Mouse (Mus musculus) left cerebral cortex, postnatal 36 days (tissue): ENCODE measurements around the gene Pheta1. TPM values are rescaled to one million over a fixed set of nuclear protein-coding genes. Genes with fewer than 3 reads are reported as not detected.

ENCODE experiments used
- DNase-seq, 2 experiments: peaks; one replicate each; pipeline ENCODE4 v3.0.0; 2021 to 2022; ENCODE audit warnings: low spot score in 2 of 2, mixed read lengths in 1 of 2
- intact Hi-C: fragments of 180-260 bp; cut with DNase I; formaldehyde crosslinking; loops from one replicate; pipeline ENCODE4 v1.15.1; 2025
- total RNA-seq, 2 experiments: library from RNA; stranded (reverse); gene quantifications; 2 replicates each; pipeline ENCODE4 v1.2.3; 2021

The Pheta1 gene
- total RNA-seq, 2 experiments from 2014 or later, result 9.1 to 11.4 TPM

DNA sequence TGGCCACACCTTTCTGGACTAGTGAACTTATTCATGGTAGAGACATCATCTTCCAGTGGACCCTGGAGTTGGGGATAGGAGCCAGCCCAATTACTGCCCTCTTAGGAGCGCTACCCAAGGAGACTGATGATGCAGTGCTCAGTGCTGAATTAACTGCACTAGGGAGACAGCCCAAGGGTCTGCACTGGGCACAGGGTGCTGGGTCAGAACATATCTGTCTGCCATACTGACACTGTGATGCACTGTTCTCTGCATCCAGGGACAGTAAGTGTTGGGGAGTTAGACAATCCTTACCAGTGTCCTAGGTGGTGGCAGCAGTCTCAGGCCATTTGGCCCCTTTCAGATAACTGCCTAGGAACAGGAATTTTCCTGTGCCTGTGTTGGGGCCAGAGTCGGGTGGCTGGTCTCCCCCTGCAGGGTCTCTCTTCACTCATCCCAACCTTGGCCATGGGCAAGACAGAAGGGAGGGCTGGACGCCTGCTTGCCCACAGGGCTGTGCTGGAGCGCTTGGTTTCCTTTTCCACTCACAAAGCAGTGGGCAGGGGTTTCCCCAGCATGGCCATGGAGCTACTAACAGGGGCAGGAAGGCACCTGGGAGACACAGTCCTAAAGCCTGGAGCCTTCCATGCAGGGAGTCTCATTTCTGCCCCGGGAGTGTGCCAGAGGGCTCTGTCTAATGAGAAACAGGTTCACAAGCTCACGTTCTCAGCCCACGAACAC lies 25.8 kb upstream of the Pheta1 start:
- intact Hi-C loops, result no loop called here
- DNase-seq, result no peak

DNA sequence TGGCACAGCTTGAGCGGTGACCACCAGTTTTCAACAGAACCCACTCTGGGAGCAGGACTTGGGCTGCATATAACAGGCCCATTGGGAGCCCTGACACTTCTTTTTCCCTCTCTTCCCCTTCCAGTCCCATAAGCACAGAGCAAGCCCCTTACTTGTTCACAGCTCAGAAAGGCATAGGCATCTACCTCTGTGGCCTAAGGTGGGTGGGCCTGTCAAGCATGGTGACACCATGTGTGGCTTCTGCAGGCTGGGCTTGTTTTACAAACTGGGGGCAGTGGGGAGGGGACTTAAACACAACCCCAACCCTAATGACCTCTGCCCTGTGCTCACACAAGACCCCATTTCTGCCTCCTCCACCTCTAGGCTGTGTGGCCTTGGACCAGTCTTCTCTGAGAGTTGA lies 25.1 kb upstream of the Pheta1 start:
- DNase-seq, result no peak
- intact Hi-C loops, result no loop called here

DNA sequence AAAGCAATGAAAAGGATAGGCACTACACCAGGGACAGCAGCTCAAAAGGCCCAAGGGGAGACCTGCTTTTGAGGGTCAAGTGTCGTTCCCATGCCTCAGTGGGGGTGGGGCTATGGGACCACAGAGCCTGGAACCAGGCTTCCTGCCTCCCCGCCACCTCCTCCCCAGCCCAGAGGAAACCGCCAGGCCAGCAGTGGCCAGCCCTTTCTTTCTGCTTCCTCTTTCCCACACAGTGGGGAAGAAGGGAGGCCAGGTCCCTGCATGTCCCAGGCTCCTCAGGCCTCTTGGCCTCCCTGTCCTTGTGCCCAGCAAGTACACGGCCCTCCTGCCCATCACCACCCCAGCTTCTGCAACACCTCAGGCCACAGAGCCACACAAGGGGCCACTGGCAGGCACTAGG lies 24.7 kb upstream of the Pheta1 start:
- DNase-seq, result no peak
- intact Hi-C loops, result no loop called here

DNA sequence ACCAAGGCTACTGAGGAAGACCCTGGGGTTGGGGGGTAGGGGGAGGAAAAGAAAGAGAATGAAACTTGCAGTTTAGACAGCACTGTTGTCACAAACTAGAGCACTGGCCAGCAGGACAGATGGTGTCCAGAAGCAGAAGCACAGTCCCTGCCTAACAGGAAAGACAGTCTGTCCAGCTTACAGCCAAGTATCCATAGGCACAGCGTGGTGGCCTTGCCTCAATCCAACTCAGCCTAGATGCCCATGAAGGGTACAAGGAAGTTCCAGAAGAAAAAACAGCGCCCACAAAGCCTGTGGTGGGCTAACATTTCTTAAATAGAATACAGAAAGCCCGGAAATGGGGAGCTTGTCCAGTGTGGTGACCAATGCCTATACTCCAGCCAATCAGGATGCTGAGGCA lies 23.2 kb upstream of the Pheta1 start:
- intact Hi-C loops, result no loop called here
- no peak for DNase-seq

DNA sequence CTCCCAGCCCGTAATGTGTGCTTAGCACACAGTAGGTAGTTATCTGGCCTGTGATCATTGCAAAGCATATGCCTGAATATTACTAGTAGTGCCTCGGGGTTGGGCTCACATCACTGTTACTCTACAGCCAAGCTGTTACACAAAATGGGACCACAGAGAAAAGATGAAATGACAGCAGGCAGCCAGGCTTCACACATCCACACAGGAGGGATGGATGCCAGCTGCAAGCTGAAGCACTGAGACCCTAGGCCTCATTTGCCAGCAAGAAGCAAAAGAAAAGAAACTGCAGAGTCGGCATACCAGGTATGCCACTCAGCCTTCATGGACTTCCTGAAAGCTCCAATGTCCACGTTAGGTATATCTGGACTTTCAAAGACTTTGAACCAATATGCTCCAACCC lies 20.9 kb upstream of the Pheta1 start:
- no peak for DNase-seq
- intact Hi-C loops, result no loop called here

DNA sequence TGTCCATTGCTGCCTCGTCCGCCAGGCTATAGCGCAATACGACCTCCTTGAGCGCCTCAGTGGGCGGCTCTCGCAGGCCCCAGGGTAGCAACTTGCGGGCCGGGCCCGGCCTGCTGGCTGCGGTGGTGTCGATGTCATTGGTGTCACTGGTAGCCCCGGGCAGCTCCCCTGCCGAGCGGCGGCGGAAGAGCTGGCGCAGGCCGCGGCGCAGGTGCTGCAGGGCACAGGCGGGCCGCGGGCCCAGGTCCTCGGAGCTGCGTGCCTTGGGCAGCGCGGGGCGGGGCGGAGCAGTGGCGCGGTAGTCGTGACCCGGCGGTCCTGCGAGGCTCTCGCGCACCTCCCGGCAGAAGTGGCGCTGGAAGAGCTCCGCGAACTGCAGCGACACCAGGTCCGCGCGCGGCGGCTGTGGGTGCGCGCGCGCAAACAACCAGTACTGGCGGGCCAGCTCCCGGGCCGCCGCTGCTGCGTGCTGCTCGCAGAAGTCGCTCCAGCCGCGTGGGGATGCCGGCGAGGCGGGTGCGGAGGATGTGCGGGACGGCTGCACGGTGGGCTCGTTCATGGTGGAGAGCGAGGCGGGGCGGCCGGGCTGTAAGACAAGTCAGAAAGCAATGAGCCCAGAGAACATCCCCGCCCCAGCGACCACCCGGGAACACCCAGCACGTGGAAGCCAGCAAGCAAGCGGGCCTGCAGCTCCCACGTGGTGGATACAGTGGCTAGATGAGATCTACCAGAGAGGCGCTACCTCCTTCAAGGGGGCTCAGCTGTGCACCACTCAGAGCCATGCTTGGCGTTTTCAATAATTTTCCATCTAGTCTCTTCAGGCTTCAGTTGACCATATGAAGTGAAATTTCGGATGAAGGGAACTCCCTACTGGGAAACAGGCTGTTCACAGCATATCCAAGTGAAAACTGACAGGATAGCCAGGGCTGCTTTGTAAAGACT lies 20.0 kb upstream of the Pheta1 start:
- intact Hi-C loops, result no loop called here
- peak in 1 of 2 experiments; percentile 71 for DNase-seq

DNA sequence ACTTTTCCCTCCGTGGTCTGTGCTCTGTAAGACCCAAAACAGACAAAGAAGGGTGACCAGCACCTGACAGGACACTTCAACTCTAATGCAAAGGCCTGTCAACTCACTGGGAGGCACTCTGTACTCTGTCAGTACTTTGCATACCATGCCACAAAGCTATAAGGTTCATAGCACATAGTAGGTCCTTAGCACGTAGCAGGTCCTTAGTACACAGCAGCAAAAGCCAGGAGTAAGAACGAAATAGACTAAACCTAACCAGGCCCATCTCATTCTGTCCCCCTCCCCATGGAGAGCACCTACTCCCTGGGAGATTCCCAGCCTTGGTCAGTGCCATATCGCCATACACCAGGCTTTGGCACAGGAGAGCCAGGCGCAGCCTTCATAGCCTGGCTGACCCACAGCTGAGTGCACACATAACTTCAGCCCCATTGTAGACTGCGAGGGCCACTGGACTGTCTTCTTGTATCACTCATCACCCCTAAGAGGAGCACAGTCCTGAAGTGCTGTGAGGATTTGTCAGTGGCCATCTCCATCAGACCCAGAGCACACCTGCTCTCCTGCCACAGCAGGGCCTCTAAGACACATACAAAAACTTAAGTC lies 17.7 kb upstream of the Pheta1 start:
- DNase-seq, result no peak
- intact Hi-C loops, result no loop called here

DNA sequence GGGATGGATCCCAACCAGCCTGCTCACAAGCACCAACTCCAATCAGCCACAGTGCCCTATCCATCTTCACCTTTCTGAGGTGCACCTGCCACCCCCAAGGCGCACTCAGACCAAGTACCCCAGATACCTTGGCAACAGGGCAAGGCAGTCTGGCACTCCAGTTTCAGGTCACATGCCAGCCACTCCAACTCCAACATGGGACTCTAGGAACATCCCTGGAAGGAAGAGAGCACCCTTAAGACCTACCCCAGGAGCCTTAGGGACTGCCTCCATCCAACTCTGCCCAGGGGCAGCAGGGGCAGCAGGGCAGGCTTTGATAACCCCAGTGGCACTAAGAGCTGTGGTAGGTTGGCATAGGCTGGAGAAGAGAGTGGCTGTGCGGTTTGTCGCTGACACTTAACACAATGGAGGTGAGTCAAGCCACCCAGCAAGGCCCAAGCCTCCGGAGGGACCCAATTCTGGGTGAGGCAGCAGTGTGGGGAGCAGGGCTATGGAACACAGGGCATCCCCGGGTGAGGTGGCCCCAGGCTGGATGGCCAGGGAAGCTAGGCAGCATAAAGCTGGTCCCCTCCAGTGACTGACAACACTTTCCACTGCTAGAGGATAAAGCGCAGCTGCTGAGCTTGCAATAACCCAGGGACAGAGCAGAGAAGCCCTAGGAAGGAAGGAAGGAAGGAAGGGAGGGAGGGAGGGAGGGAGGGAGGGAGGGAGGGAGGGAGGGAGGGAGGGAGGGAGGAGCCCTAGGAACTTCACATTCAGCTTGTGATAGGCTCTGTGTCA lies 16.2 kb upstream of the Pheta1 start:
- intact Hi-C loops, result no loop called here
- DNase-seq, result no peak

DNA sequence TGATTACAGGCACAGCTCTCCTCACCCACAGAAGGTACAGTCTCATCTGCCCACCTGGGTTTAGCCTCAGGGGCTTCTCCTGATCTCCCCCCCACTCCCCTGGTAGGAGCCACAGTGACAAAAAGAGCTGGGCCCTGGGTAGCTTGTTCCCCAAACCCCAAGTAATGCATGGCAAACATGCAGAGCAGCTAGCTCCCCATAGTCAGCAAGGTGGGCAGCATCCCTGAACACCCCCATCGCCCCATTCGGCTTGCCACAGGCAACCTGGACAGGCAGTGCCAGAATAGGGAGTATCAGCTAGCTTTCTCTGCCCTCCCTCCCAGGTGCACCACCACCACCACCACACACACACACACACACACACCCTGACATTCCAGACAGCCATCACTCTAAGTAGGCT lies 15.6 kb upstream of the Pheta1 start:
- no peak for DNase-seq
- intact Hi-C loops, result no loop called here

DNA sequence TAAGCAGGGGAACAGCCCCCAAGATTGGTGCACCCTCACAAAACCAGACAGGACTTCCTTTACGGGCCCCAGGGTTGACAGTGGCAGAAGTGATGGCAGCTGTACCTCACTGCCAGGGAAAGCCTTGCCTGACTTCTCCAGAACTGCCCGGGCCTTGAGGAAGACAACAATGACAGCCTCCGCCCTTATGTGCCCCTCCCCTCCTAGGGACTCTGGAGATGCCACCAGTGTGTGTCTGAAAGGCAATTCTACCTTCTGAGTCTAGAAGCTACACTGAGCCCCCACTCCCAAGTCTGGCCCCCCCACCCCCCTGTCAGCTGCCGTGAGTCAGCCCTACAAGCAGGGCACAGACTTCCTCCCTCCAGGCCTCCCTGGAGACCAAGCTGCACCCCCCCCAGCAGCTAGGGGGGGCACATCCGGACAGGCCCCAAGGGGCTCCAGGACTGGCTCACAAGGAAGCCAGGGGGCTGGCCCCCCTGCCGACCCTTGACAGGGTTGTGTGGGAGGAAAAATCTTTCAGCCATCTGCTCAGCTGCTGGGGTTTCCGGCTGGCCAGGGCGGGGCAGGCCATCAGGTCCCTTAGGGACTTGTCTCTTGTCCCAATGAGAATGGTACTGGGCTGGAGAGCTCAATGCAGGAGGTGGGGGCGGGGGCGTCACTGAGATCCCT lies 15.1 kb upstream of the Pheta1 start:
- intact Hi-C loops, result no loop called here
- no peak for DNase-seq

DNA sequence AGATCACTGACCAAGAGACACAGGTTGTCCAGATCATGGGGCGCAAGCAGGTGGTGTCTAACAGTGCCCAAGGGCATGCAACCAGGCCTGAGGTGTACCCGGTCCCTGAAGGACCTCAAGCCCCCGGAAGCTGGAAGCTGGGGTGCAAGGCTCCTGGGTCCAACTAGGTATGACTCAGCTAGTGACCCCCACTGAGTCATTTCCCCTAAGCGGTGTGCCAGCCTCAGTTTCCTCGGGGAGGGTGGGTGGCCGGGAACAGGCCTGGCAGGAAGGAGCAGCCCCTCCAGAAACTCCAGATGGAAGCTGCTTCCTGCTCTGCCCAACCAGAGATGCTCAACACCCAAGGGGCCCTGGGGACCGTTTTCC lies 14.6 kb upstream of the Pheta1 start:
- DNase-seq, result no peak
- intact Hi-C loops, result no loop called here

DNA sequence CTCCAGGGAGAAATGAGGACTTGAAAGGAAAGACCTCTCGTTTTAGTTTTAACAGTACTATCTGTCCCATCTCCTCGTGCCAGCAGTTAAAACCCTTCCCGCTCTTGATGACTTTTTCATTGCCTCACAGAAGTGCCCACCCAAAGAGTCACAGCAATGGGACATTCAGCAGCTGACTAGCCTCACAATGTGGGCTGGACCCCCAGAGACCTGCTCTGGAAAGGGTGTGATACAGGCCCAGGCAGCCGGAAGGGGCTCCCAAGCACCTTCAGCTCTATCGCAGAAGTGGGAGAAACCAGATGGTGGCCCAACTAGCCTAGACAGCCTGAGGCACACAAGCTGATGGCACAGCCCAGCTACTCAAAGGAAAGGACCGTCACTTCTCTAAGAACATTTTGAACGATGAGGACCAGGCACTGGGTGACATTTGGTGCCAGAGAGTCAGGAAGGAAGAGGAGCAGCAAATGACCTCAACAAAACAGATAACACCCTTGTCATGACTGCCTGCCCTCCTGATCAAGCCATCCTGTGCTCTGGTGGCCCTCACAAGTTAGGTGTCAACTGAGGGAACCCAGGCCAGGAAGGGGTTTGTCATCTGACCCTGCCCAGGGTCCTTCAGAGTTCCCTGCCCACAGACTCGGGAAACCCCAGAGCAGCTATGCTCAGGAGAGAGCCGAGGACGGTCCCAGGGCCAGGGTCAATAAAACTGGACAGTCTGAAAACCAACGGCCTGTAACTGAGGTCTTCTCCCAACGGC lies 13.6 kb upstream of the Pheta1 start:
- intact Hi-C loops, result no loop called here
- DNase-seq, result no peak

DNA sequence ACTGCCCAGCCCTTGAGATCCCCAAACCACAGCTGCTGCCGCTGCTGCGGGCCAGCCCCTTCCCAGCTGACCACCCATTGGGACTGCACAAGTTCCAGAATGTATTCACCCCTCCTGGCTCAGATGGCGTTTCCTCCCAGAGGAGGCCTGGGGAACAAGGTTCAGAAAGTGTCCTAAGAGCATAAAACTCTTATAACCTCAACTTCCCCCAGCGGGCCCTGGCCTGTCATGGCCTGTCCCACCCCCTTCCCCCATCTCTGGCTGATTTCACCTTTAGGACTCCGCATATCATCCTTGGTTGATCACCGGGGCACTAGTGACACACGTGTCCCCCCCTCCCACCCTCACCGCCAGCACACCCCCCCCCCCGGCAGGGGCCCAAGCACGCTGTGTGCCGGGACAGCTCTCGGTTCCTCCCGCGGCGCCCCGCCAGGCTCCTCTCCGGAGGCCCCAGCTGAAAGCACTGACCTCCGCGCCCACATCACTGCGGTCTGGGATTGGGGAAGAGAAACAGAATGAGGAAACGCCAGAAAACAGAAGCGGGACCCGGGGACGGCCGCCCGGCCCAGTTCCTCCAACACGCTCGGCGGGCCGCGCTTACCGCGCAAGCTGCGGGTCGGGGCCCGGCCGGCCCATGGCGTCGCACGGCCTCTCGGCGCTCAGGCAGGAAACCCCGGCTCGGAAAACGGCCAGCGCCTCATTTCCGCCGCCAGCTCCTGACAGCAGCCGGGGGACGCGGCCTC lies 12.7 kb upstream of the Pheta1 start:
- intact Hi-C loops, result loop anchor here (2.0 kb wide), 1 partner anchor 21 kb away; no protein-coding TSS in a partner anchor
- DNase-seq, result no peak

DNA sequence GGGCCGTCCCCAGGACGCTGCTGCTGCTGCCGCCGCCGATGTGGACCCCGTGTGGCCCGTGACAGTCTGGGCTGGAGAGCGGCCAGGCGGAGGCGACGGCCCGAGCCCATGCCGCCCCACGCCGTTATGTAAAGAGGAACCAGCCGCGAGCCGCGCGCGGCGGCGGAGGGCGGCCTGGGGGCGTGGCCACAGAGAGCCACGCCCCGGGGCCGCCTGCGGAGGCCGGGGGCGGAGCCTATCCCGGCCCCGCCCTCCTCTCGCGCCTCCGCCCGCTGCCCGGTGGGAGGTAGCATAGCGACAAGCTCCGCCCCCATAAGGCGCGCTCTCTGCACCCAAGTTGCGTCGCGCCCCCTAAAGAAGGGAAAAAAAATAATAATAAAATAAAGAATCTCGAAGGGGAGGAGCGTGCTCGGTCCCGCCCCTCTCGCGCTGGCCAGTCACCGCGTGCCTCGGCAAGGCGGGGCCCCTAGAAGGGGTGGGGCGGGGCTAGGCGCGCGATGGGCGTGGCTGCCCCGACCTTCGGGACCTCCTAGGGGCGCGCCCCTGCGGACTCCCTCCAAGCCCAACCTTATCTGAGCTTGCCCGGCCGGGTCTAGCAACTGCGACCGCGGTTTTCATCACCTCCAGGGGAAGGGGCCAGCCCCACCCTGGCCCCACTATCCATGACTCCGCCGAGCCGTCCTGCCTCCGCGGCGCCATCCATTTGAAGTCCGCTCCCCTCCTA lies 11.9 kb upstream of the Pheta1 start:
- DNase-seq, result peak; percentile 79 to 84
- intact Hi-C loops, result loop anchor here (2.0 kb wide), 1 partner anchor 22 kb away; no protein-coding TSS in a partner anchor

DNA sequence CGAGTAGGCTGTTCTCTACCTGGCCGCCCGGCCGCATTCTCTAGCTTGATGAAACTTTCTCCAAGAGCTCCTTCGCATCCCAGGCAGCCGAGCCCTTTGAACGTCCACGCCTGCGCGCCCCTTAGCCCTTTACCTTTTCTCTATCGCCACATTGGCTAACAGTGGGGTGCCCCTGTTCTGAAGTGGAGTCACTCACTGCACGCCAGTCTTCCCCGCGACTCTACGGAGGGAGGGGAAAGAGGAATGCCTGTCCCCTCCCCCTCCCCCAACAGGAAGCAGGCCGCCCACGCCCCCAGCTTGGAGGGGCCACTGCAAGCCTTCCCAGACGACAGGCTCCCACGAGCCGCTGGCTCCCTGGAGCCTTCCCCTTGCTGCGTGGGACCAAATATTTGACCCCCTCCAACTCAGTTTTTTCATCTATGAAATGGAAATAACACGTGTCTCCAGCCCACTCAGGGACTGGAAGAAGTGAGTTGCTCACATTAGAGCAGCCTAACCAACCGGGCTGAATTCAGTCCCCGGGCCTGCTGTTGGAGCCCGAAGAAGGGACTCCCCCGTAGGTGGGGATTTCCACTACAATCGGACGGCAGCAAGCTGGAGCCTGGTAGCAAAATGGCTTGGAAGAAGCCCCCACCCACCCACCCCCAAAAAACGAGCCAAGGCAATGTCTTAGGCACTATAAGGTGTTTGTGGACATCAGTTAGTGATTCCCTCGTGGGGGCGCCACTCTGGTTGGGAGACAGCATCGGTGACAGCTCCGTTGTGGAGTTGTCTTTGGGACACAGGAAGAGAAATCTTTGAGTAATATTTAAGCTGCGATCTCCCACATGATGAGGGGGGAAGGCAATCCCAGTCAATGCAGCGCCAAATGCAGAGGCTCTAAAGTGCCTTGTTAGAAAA lies 11.1 kb upstream of the Pheta1 start, which contains the start of gene Sh2b3:
Gene Sh2b3 (minus strand): TSS at position 206 of the 900 bp plus-strand sequence.
- intact Hi-C loops, result loop anchor here (2.0 kb wide), 1 partner anchor 23 kb away; no protein-coding TSS in a partner anchor
- DNase-seq, result peak in 1 of 2 experiments; percentile 56
